Mouse (Mus musculus) forebrain, embryonic 11.5 days (tissue): ENCODE measurements around the gene Ugt1a10. TPM values are rescaled to one million over a fixed set of nuclear protein-coding genes. Genes with fewer than 3 reads are reported as not detected.
"Not testable (repeated sequence)": the region's sequence is repeated elsewhere in the genome, so short reads cannot be mapped to it uniquely, and the experiment has no call there.

Source experiments
- ATAC-seq: fragments of 200-750 bp; cut with Nextera tagmentation; replicated peaks from 2 replicates; pipeline ENCODE4 v1.8.0; 2017; ENCODE audit warnings: moderate TSS enrichment; ENCODE audit not compliant: low FRiP score
- DNase-seq: peaks from one replicate; pipeline ENCODE4 v3.0.0-alpha.2; 2017; ENCODE audit warnings: low spot score
- H3K27ac ChIP-seq: fragments of 300-500 bp; sonication (generic); 2 replicates; pipeline ENCODE4 v1.5.1; 2014; ENCODE audit warnings: low read depth, low read length
- H3K27me3 ChIP-seq: fragments of 300-500 bp; sonication (generic); 2 replicates; pipeline ENCODE4 v1.6.1; 2014; ENCODE audit warnings: mild to moderate bottlenecking, low read length, mixed read lengths; ENCODE audit not compliant: control insufficient read depth, insufficient read depth
- H3K36me3 ChIP-seq: fragments of 300-500 bp; sonication (generic); 2 replicates; pipeline ENCODE4 v1.6.1; 2014; ENCODE audit warnings: mild to moderate bottlenecking, low read length, moderate library complexity, mixed read lengths; ENCODE audit not compliant: control insufficient read depth, insufficient read depth
- H3K4me1 ChIP-seq: fragments of 300-500 bp; sonication (generic); replicated peaks from 2 replicates; pipeline ENCODE4 v1.6.1; 2014; ENCODE audit warnings: low read length, mixed read lengths; ENCODE audit not compliant: control insufficient read depth, insufficient read depth
- H3K4me2 ChIP-seq: fragments of 300-500 bp; sonication (generic); 2 replicates; pipeline ENCODE4 v1.6.1; 2014; ENCODE audit warnings: low read depth, mild to moderate bottlenecking, low read length, moderate library complexity, mixed read lengths; ENCODE audit not compliant: severe bottlenecking
- H3K4me3 ChIP-seq: fragments of 300-500 bp; sonication (generic); 2 replicates; pipeline ENCODE4 v1.5.1; 2014; ENCODE audit warnings: low read depth, low read length
- H3K9ac ChIP-seq: fragments of 300-500 bp; sonication (generic); 2 replicates; pipeline ENCODE4 v1.6.1; 2014; ENCODE audit warnings: low read length
- H3K9me3 ChIP-seq: fragments of 300-500 bp; sonication (generic); 2 replicates; pipeline ENCODE4 v1.6.1; 2016; ENCODE audit warnings: low read length, mixed read lengths; ENCODE audit not compliant: control insufficient read depth
- WGBS: fragments of 180-500 bp; shearing (Covaris S2); extraction: QIAGEN DNeasy Blood & Tissue Kit; methylation state at CpG from one replicate; pipeline ENCODE4 v1.1.7; 2014; 5-methylcytosine and 5-hydroxymethylcytosine counted together
- polyA plus RNA-seq: library from polyadenylated mRNA; unstranded; fragments of >200 nt; fragmentation: Nextera tagmentation; extraction: Ambion mirVana; gene quantifications from 2 replicates; pipeline ENCODE4 v1.2.1, GENCODE M21; 2014

Gene Ugt1a10
- polyA plus RNA-seq, 1 experiment from 2014 or later: not detected

GRCm38 (mm10) chr1:88125827-88126360 lies 70.7 kb downstream of the Ugt1a10 start:
- not testable (repeated sequence) for H3K4me1 ChIP-seq, H3K27me3 ChIP-seq, H3K9ac ChIP-seq, H3K27ac ChIP-seq, H3K4me3 ChIP-seq, H3K9me3 ChIP-seq, H3K4me2 ChIP-seq, DNase-seq, H3K36me3 ChIP-seq, ATAC-seq
- 82% methylated on average over 2 of the region's 4 CpGs for WGBS

- ATAC-seq, H3K36me3 ChIP-seq, H3K9ac ChIP-seq, H3K27ac ChIP-seq, H3K9me3 ChIP-seq, H3K4me3 ChIP-seq, H3K4me2 ChIP-seq, H3K27me3 ChIP-seq, DNase-seq, H3K4me1 ChIP-seq: not testable (repeated sequence)
- WGBS: 95% methylated on average over 2 of the region's 2 CpGs
Observed at GRCm38 (mm10) chr1:88129091-88129490, 73.9 kb downstream of the Ugt1a10 start.

- H3K4me3 ChIP-seq, H3K9me3 ChIP-seq, H3K27ac ChIP-seq, ATAC-seq, H3K4me1 ChIP-seq, H3K9ac ChIP-seq, DNase-seq, H3K36me3 ChIP-seq, H3K4me2 ChIP-seq, H3K27me3 ChIP-seq: not testable (repeated sequence)
- 79% methylated on average over 1 of the region's 1 CpGs for WGBS
Observed at GRCm38 (mm10) chr1:88130223-88130622, 75.0 kb downstream of the Ugt1a10 start.

- Histone ChIP-seq H3K9ac (no peak overlapping the region), H3K27me3 (no peaks in the 10 kb centered on the region), H3K4me3 (no peak overlapping the region), H3K36me3 (no peaks in the 10 kb centered on the region), H3K4me1 (no peaks in the 10 kb centered on the region), H3K4me2 (no peak overlapping the region), H3K27ac (no peak overlapping the region), H3K9me3 (no peaks in the 10 kb centered on the region)
- ATAC-seq: no peak
- no peak for DNase-seq
- 61% methylated on average over 3 of the region's 3 CpGs for WGBS
Observed at GRCm38 (mm10) chr1:88133908-88134456, 78.8 kb downstream of the Ugt1a10 start.

- not testable (repeated sequence) for ATAC-seq
Observed at GRCm38 (mm10) chr1:88134457-88135011, 79.3 kb downstream of the Ugt1a10 start, which contains the start of gene Ugt1a6a. TSS of gene Ugt1a6a (plus strand) at chr1:88134809.

GRCm38 (mm10) chr1:88135229-88135904 lies 80.2 kb downstream of the Ugt1a10 start:
- not testable (repeated sequence) for H3K9ac ChIP-seq, H3K9me3 ChIP-seq, H3K4me2 ChIP-seq, H3K27me3 ChIP-seq, H3K4me1 ChIP-seq, DNase-seq, H3K36me3 ChIP-seq, ATAC-seq, H3K27ac ChIP-seq, H3K4me3 ChIP-seq
- 90% methylated on average over 5 of the region's 6 CpGs for WGBS

More at GRCm38 (mm10) chr1:88134457-88135011, 79.3 kb downstream of the Ugt1a10 start, which contains the start of gene Ugt1a6a:
- not testable (repeated sequence) for H3K9ac ChIP-seq, H3K27me3 ChIP-seq, H3K9me3 ChIP-seq, H3K4me2 ChIP-seq, H3K36me3 ChIP-seq, H3K4me1 ChIP-seq, H3K27ac ChIP-seq, DNase-seq, H3K4me3 ChIP-seq
- 36% methylated on average over 5 of the region's 5 CpGs for WGBS

- no peaks in the 10 kb centered on the region for H3K4me1 ChIP-seq
- no peak overlapping the region for H3K4me2 ChIP-seq
- H3K27me3 ChIP-seq: no peaks in the 10 kb centered on the region
- ATAC-seq: no peak
- 77% methylated on average over 2 of the region's 2 CpGs for WGBS
- H3K4me3 ChIP-seq: no peak overlapping the region
- H3K36me3 ChIP-seq: no peaks in the 10 kb centered on the region
- no peak for DNase-seq
- H3K9ac ChIP-seq: no peak overlapping the region
- H3K9me3 ChIP-seq: no peaks in the 10 kb centered on the region
- H3K27ac ChIP-seq: no peak overlapping the region
Observed at GRCm38 (mm10) chr1:88136646-88137045, 81.5 kb downstream of the Ugt1a10 start.

- Histone ChIP-seq H3K4me2 (no peak overlapping the region), H3K9ac (no peak overlapping the region), H3K9me3 (no peaks in the 10 kb centered on the region), H3K27me3 (no peaks in the 10 kb centered on the region), H3K4me3 (no peak overlapping the region), H3K36me3 (no peaks in the 10 kb centered on the region), H3K4me1 (no peaks in the 10 kb centered on the region), H3K27ac (no peak overlapping the region)
- ATAC-seq: no peak
- WGBS: 86% methylated on average over 3 of the region's 3 CpGs
- no peak for DNase-seq
Observed at GRCm38 (mm10) chr1:88137264-88137663, 82.1 kb downstream of the Ugt1a10 start.
